Mouse (Mus musculus): Measurements from ENCODE around the gene Klhl32. TPM values are rescaled to one million over a fixed set of nuclear protein-coding genes. Genes with fewer than 3 reads are reported as not detected.

Klhl32 gene
- polyA plus RNA-seq, 1 experiment, result 0.96 TPM

- Histone ChIP-seq H3K36me3 (ENCODE audit: control insufficient read depth, insufficient read depth, low read length, poor library complexity, severe bottlenecking) (no peaks in the 10 kb centered on the region), H3K9ac (ENCODE audit: low read depth, poor library complexity, severe bottlenecking) (no peak overlapping the region), H3K27ac (ENCODE audit: insufficient read depth, low read length) (no peak overlapping the region), H3K4me1 (ENCODE audit: control insufficient read depth, insufficient read depth, low read length) (no peaks in the 10 kb centered on the region), H3K4me3 (ENCODE audit: low read depth, low read length) (no peak overlapping the region), H3K9me3 (replicated peaks; ENCODE audit: control insufficient read depth, insufficient read depth, low read length, poor library complexity, severe bottlenecking) (no peaks in the 10 kb centered on the region), H3K27me3 (ENCODE audit: control insufficient read depth, insufficient read depth, low read length, poor library complexity, severe bottlenecking) (no peaks in the 10 kb centered on the region)
- no peak for TF ChIP-seq CTCF (IDR thresholded peaks at IDR 0.05; ENCODE audit: low read depth, low read length)
- no peak for TF ChIP-seq EP300 (IDR thresholded peaks at IDR 0.05; ENCODE audit: insufficient read depth, low read depth, low read length)
- TF ChIP-seq POLR2A (IDR thresholded peaks at IDR 0.05; ENCODE audit: insufficient read depth, low read length), result no peak
These were observed 50.5 kb downstream of the Klhl32 start for GRCm38 (mm10) chr4:24800345-24800936.

- Histone ChIP-seq H3K27me3 (ENCODE audit: control insufficient read depth, insufficient read depth, low read length, poor library complexity, severe bottlenecking) (no peaks in the 10 kb centered on the region), H3K27ac (ENCODE audit: insufficient read depth, low read length) (no peak overlapping the region), H3K4me3 (ENCODE audit: low read depth, low read length) (no peak overlapping the region), H3K4me1 (ENCODE audit: control insufficient read depth, insufficient read depth, low read length) (no peaks in the 10 kb centered on the region), H3K36me3 (ENCODE audit: control insufficient read depth, insufficient read depth, low read length, poor library complexity, severe bottlenecking) (no peaks in the 10 kb centered on the region), H3K9me3 (replicated peaks; ENCODE audit: control insufficient read depth, insufficient read depth, low read length, poor library complexity, severe bottlenecking) (no peaks in the 10 kb centered on the region), H3K9ac (ENCODE audit: low read depth, poor library complexity, severe bottlenecking) (no peak overlapping the region)
- TF ChIP-seq POLR2A (IDR thresholded peaks at IDR 0.05; ENCODE audit: insufficient read depth, low read length), result no peak
- TF ChIP-seq EP300 (IDR thresholded peaks at IDR 0.05; ENCODE audit: insufficient read depth, low read depth, low read length), result no peak
- no peak for TF ChIP-seq CTCF (IDR thresholded peaks at IDR 0.05; ENCODE audit: low read depth, low read length)
These were observed 51.9 kb downstream of the Klhl32 start for GRCm38 (mm10) chr4:24799037-24799436.

GRCm38 (mm10) chr4:24797868-24798267 is 53.1 kb downstream of the Klhl32 start:
- Histone ChIP-seq H3K27ac (ENCODE audit: insufficient read depth, low read length) (no peak overlapping the region), H3K27me3 (ENCODE audit: control insufficient read depth, insufficient read depth, low read length, poor library complexity, severe bottlenecking) (no peaks in the 10 kb centered on the region), H3K4me3 (ENCODE audit: low read depth, low read length) (no peak overlapping the region), H3K9me3 (replicated peaks; ENCODE audit: control insufficient read depth, insufficient read depth, low read length, poor library complexity, severe bottlenecking) (no peaks in the 10 kb centered on the region), H3K36me3 (ENCODE audit: control insufficient read depth, insufficient read depth, low read length, poor library complexity, severe bottlenecking) (no peaks in the 10 kb centered on the region), H3K9ac (ENCODE audit: low read depth, poor library complexity, severe bottlenecking) (no peak overlapping the region), H3K4me1 (ENCODE audit: control insufficient read depth, insufficient read depth, low read length) (no peaks in the 10 kb centered on the region)
- TF ChIP-seq CTCF (IDR thresholded peaks at IDR 0.05; ENCODE audit: low read depth, low read length), result no peak
- no peak for TF ChIP-seq POLR2A (IDR thresholded peaks at IDR 0.05; ENCODE audit: insufficient read depth, low read length)
- no peak for TF ChIP-seq EP300 (IDR thresholded peaks at IDR 0.05; ENCODE audit: insufficient read depth, low read depth, low read length)

- Histone ChIP-seq H3K4me3 (ENCODE audit: low read depth, low read length) (no peak overlapping the region), H3K27me3 (ENCODE audit: control insufficient read depth, insufficient read depth, low read length, poor library complexity, severe bottlenecking) (no peaks in the 10 kb centered on the region), H3K36me3 (ENCODE audit: control insufficient read depth, insufficient read depth, low read length, poor library complexity, severe bottlenecking) (no peaks in the 10 kb centered on the region), H3K9ac (ENCODE audit: low read depth, poor library complexity, severe bottlenecking) (no peak overlapping the region), H3K4me1 (ENCODE audit: control insufficient read depth, insufficient read depth, low read length) (no peaks in the 10 kb centered on the region), H3K27ac (ENCODE audit: insufficient read depth, low read length) (no peak overlapping the region), H3K9me3 (replicated peaks; ENCODE audit: control insufficient read depth, insufficient read depth, low read length, poor library complexity, severe bottlenecking) (no peaks in the 10 kb centered on the region)
- TF ChIP-seq EP300 (IDR thresholded peaks at IDR 0.05; ENCODE audit: insufficient read depth, low read depth, low read length) (no peak), CTCF (IDR thresholded peaks at IDR 0.05; ENCODE audit: low read depth, low read length) (no peak), POLR2A (IDR thresholded peaks at IDR 0.05; ENCODE audit: insufficient read depth, low read length) (no peak)
These were observed 53.6 kb downstream of the Klhl32 start for GRCm38 (mm10) chr4:24797280-24797679.

GRCm38 (mm10) chr4:24796229-24796628 is 54.7 kb downstream of the Klhl32 start:
- no peaks in the 10 kb centered on the region for H3K36me3 ChIP-seq (ENCODE audit: control insufficient read depth, insufficient read depth, low read length, poor library complexity, severe bottlenecking)
- H3K27me3 ChIP-seq (ENCODE audit: control insufficient read depth, insufficient read depth, low read length, poor library complexity, severe bottlenecking), result no peaks in the 10 kb centered on the region
- H3K4me1 ChIP-seq (ENCODE audit: control insufficient read depth, insufficient read depth, low read length), result no peaks in the 10 kb centered on the region
- no peaks in the 10 kb centered on the region for H3K9me3 ChIP-seq (replicated peaks; ENCODE audit: control insufficient read depth, insufficient read depth, low read length, poor library complexity, severe bottlenecking)
- no peak for TF ChIP-seq POLR2A (IDR thresholded peaks at IDR 0.05; ENCODE audit: insufficient read depth, low read length)
- TF ChIP-seq CTCF (IDR thresholded peaks at IDR 0.05; ENCODE audit: low read depth, low read length), result no peak
- TF ChIP-seq EP300 (IDR thresholded peaks at IDR 0.05; ENCODE audit: insufficient read depth, low read depth, low read length), result no peak
- no peak overlapping the region for H3K9ac ChIP-seq (ENCODE audit: low read depth, poor library complexity, severe bottlenecking)
- H3K27ac ChIP-seq (ENCODE audit: insufficient read depth, low read length), result no peak overlapping the region
- H3K4me3 ChIP-seq (ENCODE audit: low read depth, low read length), result no peak overlapping the region

GRCm38 (mm10) chr4:24795180-24795579 is 55.7 kb downstream of the Klhl32 start:
- no peaks in the 10 kb centered on the region for H3K36me3 ChIP-seq (ENCODE audit: control insufficient read depth, insufficient read depth, low read length, poor library complexity, severe bottlenecking)
- no peaks in the 10 kb centered on the region for H3K27me3 ChIP-seq (ENCODE audit: control insufficient read depth, insufficient read depth, low read length, poor library complexity, severe bottlenecking)
- no peak overlapping the region for H3K27ac ChIP-seq (ENCODE audit: insufficient read depth, low read length)
- no peak for TF ChIP-seq EP300 (IDR thresholded peaks at IDR 0.05; ENCODE audit: insufficient read depth, low read depth, low read length)
- TF ChIP-seq POLR2A (IDR thresholded peaks at IDR 0.05; ENCODE audit: insufficient read depth, low read length), result no peak
- no peak for TF ChIP-seq CTCF (IDR thresholded peaks at IDR 0.05; ENCODE audit: low read depth, low read length)
- no peaks in the 10 kb centered on the region for H3K9me3 ChIP-seq (replicated peaks; ENCODE audit: control insufficient read depth, insufficient read depth, low read length, poor library complexity, severe bottlenecking)
- H3K9ac ChIP-seq (ENCODE audit: low read depth, poor library complexity, severe bottlenecking), result no peak overlapping the region
- no peak overlapping the region for H3K4me3 ChIP-seq (ENCODE audit: low read depth, low read length)
- H3K4me1 ChIP-seq (ENCODE audit: control insufficient read depth, insufficient read depth, low read length), result no peaks in the 10 kb centered on the region

All from ES-Bruce4 (cell line).